Comparison of ENCODE assay signal across 15 mouse cellular contexts in genomic region chr4:139090303-139090940, GRCm38 (mm10). TPM values are rescaled to one million over a fixed set of nuclear protein-coding genes. Genes with fewer than 3 reads are reported as not detected.
A peak's percentile ranks its signal among the peaks of the same experiment; 100 is the strongest.
DNase-seq lines count a peak whose midpoint lies in the region; ATAC-seq lines count a peak whose summit lies in the region.
"Had no signal": no experiment of that assay in that cellular context is flagged by ENCODE, and none has a peak within 500 bp of the region (broad histone marks: within the 10 kb centered on the region; RNA-seq: fewer than 3 reads in every experiment).

No protein-coding gene starts in this region.

- no peak overlapping the region for H3K4me2 ChIP-seq in heart, embryonic 13.5 days
- H3K4me2 ChIP-seq in intestine, embryonic 14.5 days (ENCODE audit: low read length), result peak overlapping the region; percentile 89; the same call in 1 of the 2 replicates

- intact Hi-C loops in heart, postnatal 25 days (cut with DNase I), result no loop called here
- intact Hi-C loops in gastrocnemius, postnatal 14 days (cut with DNase I; ENCODE audit: low total_unique reads), result no loop called here

- no peak for DNase-seq in heart, postnatal 25 days (ENCODE audit: low spot score)
- peak; percentile 28 for DNase-seq in R1 (ENCODE audit: low read depth, low spot score)
- no peak for DNase-seq in intestine, embryonic 14.5 days (ENCODE audit: low spot score)
- DNase-seq in lung, postnatal 25 days (ENCODE audit: low spot score), result peak; percentile 39
- no peak for DNase-seq in layer of hippocampus, adult 11-12 months (ENCODE audit: low spot score)
- no peak for DNase-seq in cerebellum, postnatal 10 days
- DNase-seq in gastrocnemius, postnatal 14 days, result no peak
- DNase-seq: adrenal gland, adult 8-10 months; cerebellum, adult 11 months; heart, postnatal 4 days had no signal

- no peaks in the 10 kb centered on the region for H3K9me3 ChIP-seq in heart, embryonic 13.5 days
- peaks cover 8% of the 10 kb centered on the region for H3K9me3 ChIP-seq in intestine, embryonic 14.5 days (ENCODE audit: control insufficient read depth, low read length)

- H3K27me3 ChIP-seq in heart, embryonic 13.5 days (replicated peaks), result peaks cover 87% of the 10 kb centered on the region
- peaks cover 25% of the 10 kb centered on the region; the same call in 1 of the 2 replicates for H3K27me3 ChIP-seq in intestine, embryonic 14.5 days (replicated peaks; ENCODE audit: control insufficient read depth, insufficient read depth, low read length)

- WGBS in heart, embryonic 13.5 days, result 63% methylated on average over 15 of the region's 15 CpGs
- WGBS in intestine, embryonic 14.5 days, result 60% methylated on average over 15 of the region's 15 CpGs

- H3K4me1 ChIP-seq in heart, embryonic 13.5 days, result peaks cover 25% of the 10 kb centered on the region
- H3K4me1 ChIP-seq in intestine, embryonic 14.5 days (replicated peaks; ENCODE audit: control insufficient read depth, insufficient read depth, low read length), result peaks cover 13% of the 10 kb centered on the region; the same call in 1 of the 2 replicates

- no peaks in the 10 kb centered on the region for H3K36me3 ChIP-seq in heart, embryonic 13.5 days
- H3K36me3 ChIP-seq in intestine, embryonic 14.5 days (ENCODE audit: control insufficient read depth, insufficient read depth, low read length), result 0 out of 2 replicates have a peak, but pooled peaks cover 3% of the 10 kb centered on the region

- peak overlapping the region; percentile 33; the same call in 1 of the 2 replicates for H3K9ac ChIP-seq in heart, embryonic 13.5 days
- H3K9ac ChIP-seq in intestine, embryonic 14.5 days (ENCODE audit: low read length), result no peak overlapping the region

- no peak for ATAC-seq in heart, embryonic 13.5 days (ENCODE audit: extremely low read depth, insufficient number of reproducible peaks, low FRiP score, low TSS enrichment)
- ATAC-seq in intestine, embryonic 14.5 days (replicated peaks; ENCODE audit: low FRiP score, low TSS enrichment, low read depth), result no peak

- no peak overlapping the region for H3K4me3 ChIP-seq in heart, embryonic 13.5 days
- no peak overlapping the region for H3K4me3 ChIP-seq in intestine, embryonic 14.5 days (ENCODE audit: low read depth, low read length)
- H3K4me3 ChIP-seq: erythroblast, embryonic 14.5 days had no signal

- no peak overlapping the region for H3K27ac ChIP-seq in heart, embryonic 13.5 days (replicated peaks)
- no peak overlapping the region for H3K27ac ChIP-seq in intestine, embryonic 14.5 days (ENCODE audit: low read depth)

RNA-seq across cellular contexts. Expression of gene Nbl1, which starts 2.4 kb away (rescaled TPM):
- polyA plus RNA-seq in heart, embryonic 13.5 days (2015; fragmentation: Nextera tagmentation; extraction: Ambion mirVana), result 13.4 and 15.2 TPM in 2 replicates
- 10 to 100 TPM; 26.7 to 28.3 TPM for total RNA-seq in heart, postnatal 25 days (2021)
- polyA plus RNA-seq in intestine, embryonic 14.5 days (2014; fragmentation: Nextera tagmentation; extraction: Ambion mirVana), result 50.5 and 55.5 TPM in 2 replicates
- 10 to 100 TPM; 32.2 to 39.6 TPM for total RNA-seq in gastrocnemius, postnatal 14 days (2021)
- total RNA-seq: megakaryocyte-erythroid progenitor cell, adult 5-6 weeks had no signal

RNA-seq across cellular contexts. Expression of gene Htr6, which starts 15.1 kb away (rescaled TPM):
- polyA plus RNA-seq in heart, embryonic 13.5 days (2015; fragmentation: Nextera tagmentation; extraction: Ambion mirVana), result not detected in 2 replicates
- not detected for total RNA-seq in heart, postnatal 25 days (2021)
- 0.16 and 0.20 TPM in 2 replicates for polyA plus RNA-seq in intestine, embryonic 14.5 days (2014; fragmentation: Nextera tagmentation; extraction: Ambion mirVana)
- total RNA-seq in gastrocnemius, postnatal 14 days (2021), result not detected
- total RNA-seq: gastrocnemius, postnatal 36 days; heart, postnatal 4 days; liver, adult 2 months; megakaryocyte-erythroid progenitor cell, adult 5-6 weeks had no signal
- polyA plus RNA-seq: erythroblast, embryonic 14.5 days; liver, adult 2 months had no signal

RNA-seq across cellular contexts. Expression of gene Minos1, which starts 40.5 kb away (rescaled TPM):
- 572 and 667 TPM in 2 replicates for polyA plus RNA-seq in heart, embryonic 13.5 days (2015; fragmentation: Nextera tagmentation; extraction: Ambion mirVana)
- 100 to 1,000 TPM; 782 to 827 TPM for total RNA-seq in heart, postnatal 25 days (2021)
- 530 and 580 TPM in 2 replicates for polyA plus RNA-seq in intestine, embryonic 14.5 days (2014; fragmentation: Nextera tagmentation; extraction: Ambion mirVana)
- total RNA-seq in gastrocnemius, postnatal 14 days (2021), result 100 to 1,000 TPM; 434 to 465 TPM

Comparison
In these comparisons a context has a peak if more than half of its experiments do, and no peak if none do; other contexts are left out.
1. DNase-seq: peak in R1 (single experiment) and lung, postnatal 25 days (single experiment); none in heart, postnatal 25 days (single experiment), intestine, embryonic 14.5 days (single experiment), layer of hippocampus, adult 11-12 months (single experiment), cerebellum, postnatal 10 days (0 of 2) and gastrocnemius, postnatal 14 days (single experiment).